Mouse (Mus musculus) cortical plate, adult 2 months (tissue): ENCODE measurements around the gene Ints5.

Experiments used
- CTCF ChIP-seq: fragments of 200-500 bp; IDR thresholded peaks from 2 replicates; pipeline ENCODE4 v1.5.1; 2011; ENCODE audit warnings: mild to moderate bottlenecking, control low read depth, low read length; ENCODE audit not compliant: insufficient read depth; ENCODE audit errors: extremely low read depth
- POLR2A ChIP-seq: fragments of 200-500 bp; IDR thresholded peaks from 2 replicates; pipeline ENCODE4 v1.6.1; 2011; ENCODE audit warnings: mild to moderate bottlenecking, low read length, control low read depth; ENCODE audit not compliant: insufficient read depth; ENCODE audit errors: extremely low read depth

DNA sequence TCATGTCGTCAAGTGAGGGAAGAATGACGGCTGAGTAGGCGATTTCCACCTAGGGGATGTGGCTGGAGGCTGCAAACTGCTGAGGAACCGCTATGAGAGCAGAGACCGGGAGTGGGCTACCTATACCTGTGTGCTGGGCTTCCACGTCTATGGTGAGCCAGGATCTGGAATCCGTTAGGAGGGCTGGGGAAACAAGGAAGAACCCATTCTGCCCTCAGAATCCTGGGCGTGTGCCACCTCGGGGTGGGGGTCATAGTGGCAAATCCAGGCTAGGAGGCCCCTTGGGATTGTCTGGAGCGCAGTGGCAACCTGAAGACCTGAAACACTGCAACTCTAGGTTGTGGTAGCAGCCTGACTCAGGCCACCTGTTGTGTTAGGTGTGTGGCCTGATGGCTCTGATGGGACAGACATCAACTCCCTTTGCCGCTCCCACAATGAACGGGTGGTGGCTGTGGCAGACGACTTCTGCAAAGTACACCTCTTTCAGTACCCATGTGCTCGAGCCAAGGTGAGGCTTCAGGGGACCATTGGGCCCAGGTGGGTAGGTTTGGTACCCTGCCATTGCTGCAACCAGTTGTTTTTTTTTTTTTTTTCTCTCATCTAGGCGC, 47.8 kb downstream of the Ints5 start:
- no peak for TF ChIP-seq CTCF
- TF ChIP-seq POLR2A, result no peak
